Mouse (Mus musculus): ENCODE measurements around the gene C530008M17Rik. TPM values are rescaled to one million over a fixed set of nuclear protein-coding genes. Genes with fewer than 3 reads are reported as not detected.

C530008M17Rik gene
- polyA plus RNA-seq, 1 experiment from 2014 or later: 53.4 TPM

DNA sequence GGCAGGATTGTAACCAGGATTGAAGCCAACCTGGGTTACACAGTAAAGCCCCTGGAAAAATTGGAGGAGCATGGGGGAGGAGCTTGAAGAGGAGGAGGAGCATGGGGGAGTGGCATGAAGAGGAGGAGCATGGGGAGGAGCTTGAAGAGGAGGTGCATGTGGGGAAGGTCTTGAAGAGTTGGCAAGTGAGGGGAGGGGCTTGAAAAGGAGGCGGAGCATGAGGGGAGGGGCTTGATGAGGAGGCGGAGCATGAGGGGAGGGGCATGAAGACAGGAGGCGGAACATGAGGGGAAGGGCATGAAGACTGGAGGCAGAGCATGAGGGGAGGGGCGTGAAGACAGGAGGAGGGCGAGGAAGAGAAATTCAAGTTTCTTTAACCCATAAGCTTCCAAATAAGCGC, 162.5 kb downstream of the C530008M17Rik start:
- no peaks in the 10 kb centered on the region; the same call in 1 of the 2 replicates for H3K36me3 ChIP-seq (ENCODE audit: control insufficient read depth, insufficient read depth, low read length)
- H3K27ac ChIP-seq (ENCODE audit: low read depth, low read length): no peak overlapping the region
- peaks cover 21% of the 10 kb centered on the region for H3K4me1 ChIP-seq (ENCODE audit: control insufficient read depth, insufficient read depth, low read depth, low read length)
- H3K27me3 ChIP-seq (replicated peaks; ENCODE audit: control insufficient read depth, insufficient read depth, low read length): no peaks in the 10 kb centered on the region
- no peak for ATAC-seq
- H3K9ac ChIP-seq (ENCODE audit: low read depth, low read length): no peak overlapping the region
- 79% methylated on average over 6 of the region's 6 CpGs for WGBS
- no peak overlapping the region for H3K4me3 ChIP-seq (ENCODE audit: low read length)
- H3K4me2 ChIP-seq (ENCODE audit: low read length): no peak overlapping the region
- no peaks in the 10 kb centered on the region for H3K9me3 ChIP-seq (ENCODE audit: control insufficient read depth, low read length)

DNA sequence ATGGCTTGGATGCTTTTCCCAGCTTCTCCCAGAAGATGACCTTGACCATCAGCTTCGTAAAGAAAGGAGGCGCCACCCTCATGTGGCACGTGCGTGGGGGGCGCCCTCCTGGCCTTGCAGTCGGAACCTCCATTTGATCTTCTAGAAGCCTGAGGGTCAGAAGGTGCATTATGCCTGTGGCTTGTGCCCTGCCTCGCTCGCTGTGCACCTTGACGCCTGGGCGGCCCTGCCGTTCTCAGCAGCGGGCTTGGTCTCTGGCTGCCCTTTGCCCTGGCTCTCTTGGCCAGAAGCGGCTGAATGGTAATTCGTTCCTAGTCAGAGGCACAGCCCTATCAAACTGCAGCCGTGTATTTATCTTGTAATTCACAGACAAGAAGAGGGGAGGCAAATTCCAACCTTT, 165.8 kb downstream of the C530008M17Rik start:
- no peak overlapping the region for H3K9ac ChIP-seq (ENCODE audit: low read depth, low read length)
- H3K27me3 ChIP-seq (replicated peaks; ENCODE audit: control insufficient read depth, insufficient read depth, low read length): no peaks in the 10 kb centered on the region
- no peak overlapping the region for H3K27ac ChIP-seq (ENCODE audit: low read depth, low read length)
- no peaks in the 10 kb centered on the region; the same call in 1 of the 2 replicates for H3K36me3 ChIP-seq (ENCODE audit: control insufficient read depth, insufficient read depth, low read length)
- H3K4me2 ChIP-seq (ENCODE audit: low read length): no peak overlapping the region
- H3K9me3 ChIP-seq (ENCODE audit: control insufficient read depth, low read length): no peaks in the 10 kb centered on the region
- WGBS: 90% methylated on average over 15 of the region's 15 CpGs
- ATAC-seq: no peak
- H3K4me3 ChIP-seq (ENCODE audit: low read length): no peak overlapping the region
- no peaks in the 10 kb centered on the region for H3K4me1 ChIP-seq (ENCODE audit: control insufficient read depth, insufficient read depth, low read depth, low read length)

DNA sequence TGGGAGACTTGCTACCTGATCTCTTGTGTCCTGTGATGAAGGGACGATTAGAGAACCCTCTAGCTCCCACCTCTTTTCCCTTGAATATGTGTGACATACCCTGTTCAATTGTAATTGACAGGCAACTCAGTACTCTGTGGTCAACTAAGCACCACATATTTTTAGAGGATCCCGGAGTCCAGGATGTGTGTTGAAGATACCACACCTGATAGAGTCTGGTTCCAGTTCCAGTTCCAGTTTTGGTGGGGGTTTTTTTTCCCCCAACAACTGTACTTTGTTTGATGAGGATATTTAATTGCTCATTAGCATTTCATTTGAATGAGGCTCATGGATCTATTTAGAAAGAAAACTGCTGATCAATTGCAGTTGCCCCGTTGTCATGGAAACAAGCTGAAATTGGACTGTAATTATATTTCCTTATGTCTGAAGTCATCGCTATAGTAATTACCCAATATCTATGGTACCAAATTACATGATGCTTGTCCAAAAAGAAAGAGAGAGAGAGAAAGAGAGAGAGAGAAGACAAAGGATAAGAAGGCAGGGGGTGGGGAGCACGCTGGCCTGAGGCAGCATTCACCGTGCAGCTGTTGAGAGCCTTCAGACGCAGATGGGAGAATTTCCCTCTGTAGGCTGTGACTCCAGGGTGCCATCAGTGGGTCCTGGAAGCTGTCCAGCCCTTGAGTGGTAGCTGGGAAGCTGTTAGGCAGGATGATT, 172.4 kb downstream of the C530008M17Rik start:
- 52% methylated on average over 7 of the region's 7 CpGs for WGBS
- H3K9me3 ChIP-seq (ENCODE audit: control insufficient read depth, low read length): no peaks in the 10 kb centered on the region
- peaks cover 8% of the 10 kb centered on the region; the same call in 1 of the 2 replicates for H3K4me1 ChIP-seq (ENCODE audit: control insufficient read depth, insufficient read depth, low read depth, low read length)

DNA sequence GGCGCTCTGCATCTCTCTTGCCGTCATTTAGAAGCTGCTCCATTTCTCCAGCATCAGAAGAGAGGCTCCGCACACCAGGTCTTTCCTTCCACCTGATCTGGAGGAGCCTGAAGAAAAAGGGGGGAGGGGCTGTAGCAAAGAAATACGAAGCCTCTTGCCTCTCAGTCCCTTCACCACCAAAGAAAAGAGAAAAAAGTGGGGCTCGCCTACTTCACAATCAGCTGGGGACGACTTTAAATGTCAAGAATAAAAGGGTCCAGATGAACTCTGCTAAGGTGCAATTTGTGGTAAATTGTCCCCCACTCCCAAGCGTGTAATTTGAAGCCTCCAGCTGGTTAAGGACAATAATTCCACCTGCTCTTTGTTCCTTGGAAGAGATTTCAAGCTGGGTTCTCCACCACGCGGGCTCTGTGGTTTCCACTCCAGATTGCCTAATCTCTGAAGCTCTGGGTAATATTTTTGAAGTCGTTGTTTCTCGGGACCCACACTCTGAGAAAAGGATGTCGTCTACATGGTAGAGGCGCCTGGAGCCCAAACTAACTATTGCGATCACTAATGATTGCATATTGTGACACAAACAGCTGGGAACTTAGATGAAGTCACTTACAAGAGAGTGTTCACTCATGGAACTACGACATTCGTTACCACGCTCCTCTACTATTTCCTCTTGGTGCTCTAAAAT, 176.4 kb downstream of the C530008M17Rik start:
- Histone ChIP-seq H3K9me3 (ENCODE audit: control insufficient read depth, low read length) (no peaks in the 10 kb centered on the region), H3K4me2 (ENCODE audit: low read length) (no peak overlapping the region), H3K4me3 (ENCODE audit: low read length) (no peak overlapping the region), H3K27me3 (replicated peaks; ENCODE audit: control insufficient read depth, insufficient read depth, low read length) (no peaks in the 10 kb centered on the region), H3K27ac (ENCODE audit: low read depth, low read length) (no peak overlapping the region), H3K36me3 (ENCODE audit: control insufficient read depth, insufficient read depth, low read length) (no peaks in the 10 kb centered on the region), H3K4me1 (ENCODE audit: control insufficient read depth, insufficient read depth, low read depth, low read length) (peaks cover 8% of the 10 kb centered on the region; the same call in 1 of the 2 replicates), H3K9ac (ENCODE audit: low read depth, low read length) (no peak overlapping the region)
- 68% methylated on average over 17 of the region's 17 CpGs for WGBS
- no peak for ATAC-seq

More for the DNA sequence above, 172.4 kb downstream of the C530008M17Rik start:
- Histone ChIP-seq H3K4me3 (ENCODE audit: low read length) (no peak overlapping the region), H3K9ac (ENCODE audit: low read depth, low read length) (no peak overlapping the region), H3K36me3 (ENCODE audit: control insufficient read depth, insufficient read depth, low read length) (no peaks in the 10 kb centered on the region), H3K27ac (ENCODE audit: low read depth, low read length) (peak overlapping the region; percentile 79), H3K27me3 (replicated peaks; ENCODE audit: control insufficient read depth, insufficient read depth, low read length) (no peaks in the 10 kb centered on the region), H3K4me2 (ENCODE audit: low read length) (no peak overlapping the region)
- ATAC-seq: peak; percentile 67

DNA sequence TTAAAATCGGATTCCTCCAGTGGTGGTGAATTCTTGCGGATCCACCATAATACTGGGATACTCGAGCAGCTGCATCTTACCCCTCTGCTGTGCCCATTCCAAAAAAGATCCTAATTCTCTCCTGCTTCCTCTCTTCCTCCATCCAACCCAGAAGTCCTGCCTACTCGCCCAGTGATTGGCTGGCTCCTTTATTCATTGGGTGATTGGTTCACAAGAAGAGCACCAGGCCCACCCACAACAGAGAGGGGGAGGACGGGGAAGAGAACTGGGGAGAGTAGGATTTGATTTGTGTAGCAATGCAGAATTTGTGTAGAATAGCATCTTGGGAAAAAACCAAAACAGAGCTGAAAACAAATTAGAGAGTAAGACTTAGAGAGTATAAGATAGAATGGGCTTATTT, 180.7 kb downstream of the C530008M17Rik start:
- Histone ChIP-seq H3K27me3 (replicated peaks; ENCODE audit: control insufficient read depth, insufficient read depth, low read length) (no peaks in the 10 kb centered on the region), H3K4me2 (ENCODE audit: low read length) (no peak overlapping the region), H3K9ac (ENCODE audit: low read depth, low read length) (no peak overlapping the region), H3K36me3 (ENCODE audit: control insufficient read depth, insufficient read depth, low read length) (no peaks in the 10 kb centered on the region), H3K27ac (ENCODE audit: low read depth, low read length) (no peak overlapping the region), H3K4me1 (ENCODE audit: control insufficient read depth, insufficient read depth, low read depth, low read length) (no peaks in the 10 kb centered on the region), H3K4me3 (ENCODE audit: low read length) (no peak overlapping the region), H3K9me3 (ENCODE audit: control insufficient read depth, low read length) (no peaks in the 10 kb centered on the region)
- whole genome bisulfite sequencing: 57% methylated on average over 5 of the region's 5 CpGs
- ATAC-seq: no peak

DNA sequence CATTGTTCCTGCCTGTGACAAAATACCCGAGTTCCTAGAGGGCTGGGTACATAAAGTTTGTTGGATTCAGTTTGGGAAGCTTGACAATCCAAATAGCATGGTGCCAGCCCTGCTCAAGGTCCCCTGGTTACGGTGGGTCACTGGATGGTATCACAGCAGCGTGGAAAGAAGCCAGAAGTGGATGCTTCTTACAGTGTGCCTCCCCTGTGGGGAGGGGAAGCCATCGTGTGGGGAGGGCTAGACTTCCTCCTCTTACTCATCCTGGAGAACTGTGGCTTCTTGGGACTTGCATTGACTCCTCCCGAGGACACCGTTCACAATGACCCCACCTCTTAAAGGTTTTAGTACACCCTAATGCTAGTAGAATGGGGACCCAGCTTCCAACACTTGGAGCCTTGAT, 183.5 kb downstream of the C530008M17Rik start:
- Histone ChIP-seq H3K9ac (ENCODE audit: low read depth, low read length) (no peak overlapping the region), H3K36me3 (ENCODE audit: control insufficient read depth, insufficient read depth, low read length) (no peaks in the 10 kb centered on the region), H3K4me2 (ENCODE audit: low read length) (no peak overlapping the region), H3K9me3 (ENCODE audit: control insufficient read depth, low read length) (no peaks in the 10 kb centered on the region), H3K4me3 (ENCODE audit: low read length) (no peak overlapping the region), H3K27me3 (replicated peaks; ENCODE audit: control insufficient read depth, insufficient read depth, low read length) (no peaks in the 10 kb centered on the region), H3K27ac (ENCODE audit: low read depth, low read length) (no peak overlapping the region), H3K4me1 (ENCODE audit: control insufficient read depth, insufficient read depth, low read depth, low read length) (peaks cover 7% of the 10 kb centered on the region)
- WGBS: 79% methylated on average over 6 of the region's 6 CpGs
- ATAC-seq: no peak

DNA sequence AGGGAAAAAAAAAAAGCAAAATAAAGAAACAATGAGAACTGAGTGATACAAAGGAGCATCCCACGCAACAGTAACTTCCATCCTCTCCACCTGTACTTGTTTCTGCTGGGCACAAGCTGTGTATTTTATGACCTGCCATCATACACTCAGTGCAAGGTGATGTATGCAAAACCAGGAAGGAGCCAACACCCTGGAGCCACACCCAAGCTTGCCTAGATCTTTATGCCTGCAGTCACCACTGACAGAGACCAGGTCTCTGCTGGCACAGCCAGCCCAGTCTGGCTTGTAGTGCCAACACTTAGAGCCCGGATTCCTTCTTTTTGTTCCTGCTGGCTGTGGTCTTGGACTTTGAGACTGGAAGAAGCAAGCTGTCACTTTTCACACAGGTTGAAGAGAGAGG, 185.5 kb downstream of the C530008M17Rik start:
- no peak overlapping the region for H3K4me3 ChIP-seq (ENCODE audit: low read length)
- H3K9ac ChIP-seq (ENCODE audit: low read depth, low read length): no peak overlapping the region
- no peaks in the 10 kb centered on the region for H3K36me3 ChIP-seq (ENCODE audit: control insufficient read depth, insufficient read depth, low read length)
- H3K4me2 ChIP-seq (ENCODE audit: low read length): no peak overlapping the region
- H3K4me1 ChIP-seq (ENCODE audit: control insufficient read depth, insufficient read depth, low read depth, low read length): peaks cover 13% of the 10 kb centered on the region
- WGBS: 72% methylated on average over 2 of the region's 2 CpGs
- no peaks in the 10 kb centered on the region for H3K9me3 ChIP-seq (ENCODE audit: control insufficient read depth, low read length)
- no peaks in the 10 kb centered on the region for H3K27me3 ChIP-seq (replicated peaks; ENCODE audit: control insufficient read depth, insufficient read depth, low read length)
- no peak for ATAC-seq
- H3K27ac ChIP-seq (ENCODE audit: low read depth, low read length): no peak overlapping the region

DNA sequence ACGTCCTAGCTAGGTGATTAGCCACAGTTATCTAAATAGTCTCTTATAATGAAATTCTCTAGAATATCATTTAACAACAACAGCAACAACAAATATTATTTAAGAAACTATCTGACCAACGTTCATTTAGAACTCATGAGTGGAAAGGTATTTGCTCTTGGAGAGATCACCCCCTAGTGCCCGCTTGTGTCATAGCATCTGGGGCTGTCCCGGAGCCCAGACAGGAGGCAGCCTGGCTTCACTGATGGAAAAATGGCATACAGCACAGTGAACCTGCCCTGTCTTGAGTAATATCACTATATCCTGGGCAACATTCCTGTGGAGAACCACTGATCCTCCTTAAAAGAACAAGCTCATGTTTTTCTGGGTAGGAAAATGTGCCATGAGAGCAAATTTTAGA, 187.1 kb downstream of the C530008M17Rik start:
- H3K4me1 ChIP-seq (ENCODE audit: control insufficient read depth, insufficient read depth, low read depth, low read length): peaks cover 13% of the 10 kb centered on the region
- no peak overlapping the region for H3K4me2 ChIP-seq (ENCODE audit: low read length)
- no peak overlapping the region for H3K9ac ChIP-seq (ENCODE audit: low read depth, low read length)
- no peak overlapping the region for H3K4me3 ChIP-seq (ENCODE audit: low read length)
- peak; percentile 44; the same call in 1 of the 2 replicates for ATAC-seq
- no peaks in the 10 kb centered on the region for H3K9me3 ChIP-seq (ENCODE audit: control insufficient read depth, low read length)
- no peak overlapping the region for H3K27ac ChIP-seq (ENCODE audit: low read depth, low read length)
- no peaks in the 10 kb centered on the region for H3K36me3 ChIP-seq (ENCODE audit: control insufficient read depth, insufficient read depth, low read length)
- H3K27me3 ChIP-seq (replicated peaks; ENCODE audit: control insufficient read depth, insufficient read depth, low read length): no peaks in the 10 kb centered on the region
- WGBS: 16% methylated on average over 4 of the region's 4 CpGs

DNA sequence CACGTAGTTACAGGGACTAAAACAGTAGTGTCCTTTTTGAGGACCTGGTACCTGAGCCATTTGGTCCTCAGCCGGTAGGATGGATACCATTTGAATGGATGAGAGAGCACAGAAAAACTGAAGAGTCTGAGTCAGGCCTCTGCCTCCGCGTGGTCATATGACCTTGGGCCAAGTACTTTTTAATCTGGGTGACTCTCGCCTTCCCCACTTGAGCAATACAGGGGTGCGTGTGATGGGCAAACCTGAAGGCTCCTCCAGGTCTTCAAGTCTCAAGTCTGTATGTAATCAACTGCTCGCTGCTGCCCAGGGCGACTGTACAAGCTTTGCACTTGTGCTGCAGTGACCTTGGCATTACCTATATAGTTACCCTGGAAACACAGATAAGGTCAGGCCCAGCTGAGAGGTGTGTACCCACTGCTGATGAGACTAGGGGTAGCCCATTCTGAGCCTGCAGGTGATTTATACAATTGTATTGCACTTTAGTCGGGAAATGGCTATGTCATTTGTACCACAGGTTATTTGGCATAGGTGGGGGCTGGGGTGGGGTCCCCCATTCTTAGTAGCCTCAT, 187.6 kb downstream of the C530008M17Rik start:
- H3K4me1 ChIP-seq (ENCODE audit: control insufficient read depth, insufficient read depth, low read depth, low read length): peaks cover 13% of the 10 kb centered on the region
- no peaks in the 10 kb centered on the region for H3K9me3 ChIP-seq (ENCODE audit: control insufficient read depth, low read length)
- no peak overlapping the region for H3K4me2 ChIP-seq (ENCODE audit: low read length)
- H3K27me3 ChIP-seq (replicated peaks; ENCODE audit: control insufficient read depth, insufficient read depth, low read length): no peaks in the 10 kb centered on the region
- no peak overlapping the region for H3K9ac ChIP-seq (ENCODE audit: low read depth, low read length)
- 82% methylated on average over 9 of the region's 9 CpGs for WGBS
- ATAC-seq: peak; percentile 14; the same call in 1 of the 2 replicates
- no peak overlapping the region for H3K4me3 ChIP-seq (ENCODE audit: low read length)
- no peaks in the 10 kb centered on the region for H3K36me3 ChIP-seq (ENCODE audit: control insufficient read depth, insufficient read depth, low read length)
- peak overlapping the region; percentile 25; the same call in 1 of the 2 replicates for H3K27ac ChIP-seq (ENCODE audit: low read depth, low read length)
